In the genomic region with DNA sequence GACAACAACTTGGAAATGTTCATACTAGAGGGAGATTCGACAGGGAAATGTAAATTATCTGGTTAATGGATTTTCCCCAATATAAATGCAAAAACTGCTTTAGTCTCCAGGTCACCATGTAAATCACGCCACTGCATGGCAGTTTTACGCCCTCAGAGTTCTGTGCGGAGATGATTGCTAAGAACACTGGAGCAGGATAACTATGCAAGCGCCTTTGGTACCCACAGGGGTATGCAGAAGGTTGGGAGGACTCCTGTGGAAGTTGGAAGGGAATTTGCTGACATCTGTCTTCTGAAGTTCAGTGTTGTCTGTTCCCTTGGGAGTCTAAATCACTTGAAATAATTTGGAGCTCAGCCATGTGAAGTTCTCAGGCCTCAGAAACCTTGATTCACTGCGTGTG, we compare ENCODE assay signal across 23 mouse cellular contexts. TPM values are rescaled to one million over a fixed set of nuclear protein-coding genes. Genes with fewer than 3 reads are reported as not detected.
DNase-seq lines count a peak whose midpoint lies in the region; ATAC-seq and TF ChIP-seq lines count a peak whose summit lies in the region.
"Had no signal": no experiment of that assay in that cellular context is flagged by ENCODE, and none has a peak within 500 bp of the region (broad histone marks: within the 10 kb centered on the region; RNA-seq: fewer than 3 reads in every experiment).

No protein-coding gene starts in this region.

- H3K79me2 ChIP-seq in CH12.LX (replicated peaks; ENCODE audit: control insufficient read depth, extremely low read depth, insufficient read depth, poor library complexity, severe bottlenecking): no peaks in the 10 kb centered on the region

- no peak overlapping the region for H3K4me2 ChIP-seq in hindbrain, postnatal 0 days (ENCODE audit: low read depth, low read length)
- H3K4me2 ChIP-seq in hindbrain, embryonic 12.5 days (replicated peaks): no peak overlapping the region
- 0 out of 2 replicates have a peak overlapping the region, but pooled peaks have one; percentile 9 for H3K4me2 ChIP-seq in CH12.LX (ENCODE audit: insufficient read depth, low read depth, poor library complexity, severe bottlenecking)
- no peak overlapping the region for H3K4me2 ChIP-seq in neural tube, embryonic 15.5 days
- H3K4me2 ChIP-seq: embryonic facial prominence, embryonic 15.5 days; heart, embryonic 11.5 days; heart, embryonic 15.5 days had no signal

- dilution Hi-C loops in CH12.LX (cut with MboI; ENCODE audit: extremely low pct_ligation_motif_present, extremely low pct_unique_long_range_greater_than_20kb, low sequenced_read_pairs): no loop called here

- H3K27me3 ChIP-seq in hindbrain, postnatal 0 days (ENCODE audit: insufficient read depth, low read length): no peaks in the 10 kb centered on the region
- no peaks in the 10 kb centered on the region for H3K27me3 ChIP-seq in hindbrain, embryonic 12.5 days
- no peaks in the 10 kb centered on the region for H3K27me3 ChIP-seq in CH12.LX (replicated peaks)
- H3K27me3 ChIP-seq in neural tube, embryonic 15.5 days (replicated peaks): no peaks in the 10 kb centered on the region
- H3K27me3 ChIP-seq in heart, embryonic 10.5 days (ENCODE audit: insufficient read depth, poor library complexity, severe bottlenecking): no peaks in the 10 kb centered on the region
- H3K27me3 ChIP-seq: embryonic facial prominence, embryonic 15.5 days; heart, embryonic 15.5 days had no signal

- H3K9me3 ChIP-seq in hindbrain, postnatal 0 days (ENCODE audit: low read length): no peaks in the 10 kb centered on the region
- H3K9me3 ChIP-seq in hindbrain, embryonic 12.5 days (replicated peaks): no peaks in the 10 kb centered on the region
- no peaks in the 10 kb centered on the region for H3K9me3 ChIP-seq in CH12.LX (replicated peaks; ENCODE audit: low read length)
- no peaks in the 10 kb centered on the region for H3K9me3 ChIP-seq in neural tube, embryonic 15.5 days (replicated peaks)
- no peaks in the 10 kb centered on the region for H3K9me3 ChIP-seq in heart, embryonic 10.5 days
- H3K9me3 ChIP-seq: embryonic facial prominence, embryonic 15.5 days; forebrain, embryonic 10.5 days; heart, embryonic 15.5 days had no signal

- no peaks in the 10 kb centered on the region; the same call in 1 of the 2 replicates for H3K4me1 ChIP-seq in hindbrain, postnatal 0 days (ENCODE audit: insufficient read depth, low read length)
- H3K4me1 ChIP-seq in hindbrain, embryonic 12.5 days: peaks cover 8% of the 10 kb centered on the region; the same call in 1 of the 2 replicates
- 0 out of 4 replicates have a peak, but pooled peaks cover 0 to 4% of the 10 kb centered on the region in 2 experiments for H3K4me1 ChIP-seq in CH12.LX (ENCODE audit: control insufficient read depth in 1 of 2, insufficient read depth in 2 of 2)
- peaks cover 25% of the 10 kb centered on the region for H3K4me1 ChIP-seq in neural tube, embryonic 15.5 days
- H3K4me1 ChIP-seq in heart, embryonic 10.5 days: no peaks in the 10 kb centered on the region
- H3K4me1 ChIP-seq: embryonic facial prominence, embryonic 15.5 days; heart, embryonic 15.5 days had no signal

- no peak for TF ChIP-seq POLR2A in CH12.LX (IDR thresholded peaks at IDR 0.05; ENCODE audit: low read depth, low read length)

- no peak for TF ChIP-seq RAD21 in CH12.LX (IDR thresholded peaks at IDR 0.05; ENCODE audit: low read depth, low read length)

- ATAC-seq in hindbrain, postnatal 0 days: no peak
- ATAC-seq in hindbrain, embryonic 12.5 days (ENCODE audit: low FRiP score): no peak
- peak; percentile 56; the same call in 1 of the 2 replicates for ATAC-seq in neural tube, embryonic 15.5 days (ENCODE audit: low FRiP score)
- ATAC-seq: forebrain, embryonic 16.5 days had no signal

- no peak for TF ChIP-seq CTCF in hindbrain, postnatal 0 days (IDR thresholded peaks at IDR 0.05; ENCODE audit: low read depth)
- no peak for TF ChIP-seq CTCF in CH12.LX (conservative IDR thresholded peaks at IDR 0.05 in 1 of 2, IDR thresholded peaks at IDR 0.05 in 1 of 2; ENCODE audit: low read depth in 2 of 2, low read length in 2 of 2)

- H3K36me3 ChIP-seq in hindbrain, postnatal 0 days (ENCODE audit: insufficient read depth, low read length): no peaks in the 10 kb centered on the region
- no peaks in the 10 kb centered on the region for H3K36me3 ChIP-seq in hindbrain, embryonic 12.5 days
- no peaks in the 10 kb centered on the region for H3K36me3 ChIP-seq in CH12.LX (replicated peaks in 1 of 2; ENCODE audit: control insufficient read depth in 1 of 2, insufficient read depth in 1 of 2, low read length in 1 of 2)
- H3K36me3 ChIP-seq in neural tube, embryonic 15.5 days: peaks cover 9% of the 10 kb centered on the region; the same call in 1 of the 2 replicates
- H3K36me3 ChIP-seq in heart, embryonic 10.5 days: no peaks in the 10 kb centered on the region
- H3K36me3 ChIP-seq: embryonic facial prominence, embryonic 15.5 days; heart, embryonic 15.5 days had no signal

- DNase-seq in hindbrain, postnatal 0 days (ENCODE audit: low spot score): peak; percentile 47
- no peak for DNase-seq in CH12.LX (ENCODE audit: extremely low read depth)
- DNase-seq in mesoderm, embryonic 11.5 days (ENCODE audit: low read depth, low spot score): peak; percentile 56
- no peak for DNase-seq in heart, embryonic 10.5 days (ENCODE audit: low spot score)
- DNase-seq: adrenal gland, adult 8-10 months; adrenal gland, postnatal 36 days; cerebellum, adult 11 months; cerebellum, adult 8-10 months; cerebellum, postnatal 14 days; embryo, embryonic 11 days; gastrocnemius, postnatal 10 days; heart, adult 18-20 months; heart, postnatal 14 days had no signal

- H3K27ac ChIP-seq in hindbrain, postnatal 0 days: no peak overlapping the region
- no peak overlapping the region for H3K27ac ChIP-seq in hindbrain, embryonic 12.5 days
- no peak overlapping the region for H3K27ac ChIP-seq in CH12.LX (ENCODE audit: insufficient read depth, low read depth)
- H3K27ac ChIP-seq in neural tube, embryonic 15.5 days (replicated peaks): no peak overlapping the region
- H3K27ac ChIP-seq in heart, embryonic 10.5 days: no peak overlapping the region
- H3K27ac ChIP-seq: embryonic facial prominence, embryonic 15.5 days; forebrain, embryonic 10.5 days; heart, embryonic 15.5 days had no signal

- no peak overlapping the region for H3K9ac ChIP-seq in hindbrain, postnatal 0 days (replicated peaks; ENCODE audit: low read length)
- H3K9ac ChIP-seq in hindbrain, embryonic 12.5 days: no peak overlapping the region
- no peak overlapping the region for H3K9ac ChIP-seq in CH12.LX (ENCODE audit: insufficient read depth, low read depth)
- no peak overlapping the region for H3K9ac ChIP-seq in neural tube, embryonic 15.5 days (replicated peaks)
- H3K9ac ChIP-seq: embryonic facial prominence, embryonic 15.5 days; heart, embryonic 15.5 days had no signal

- TF ChIP-seq EP300 in CH12.LX (IDR thresholded peaks at IDR 0.05; ENCODE audit: low read length): no peak

- no peak overlapping the region for H3K4me3 ChIP-seq in hindbrain, postnatal 0 days (ENCODE audit: low read length)
- H3K4me3 ChIP-seq in hindbrain, embryonic 12.5 days: no peak overlapping the region
- H3K4me3 ChIP-seq in CH12.LX (replicated peaks in 1 of 3; ENCODE audit: low read depth in 2 of 3, low read length in 2 of 3, poor library complexity in 1 of 3): no peak overlapping the region
- H3K4me3 ChIP-seq in neural tube, embryonic 15.5 days (replicated peaks): no peak overlapping the region
- H3K4me3 ChIP-seq in heart, embryonic 10.5 days: no peak overlapping the region
- H3K4me3 ChIP-seq: embryonic facial prominence, embryonic 15.5 days; erythroblast, embryonic 14.5 days; forebrain, embryonic 10.5 days; heart, embryonic 15.5 days had no signal

- 51% methylated on average over 6 of the region's 6 CpGs for WGBS in hindbrain, postnatal 0 days
- WGBS in hindbrain, embryonic 12.5 days: 76% methylated on average over 6 of the region's 6 CpGs
- 25% methylated on average over 6 of the region's 6 CpGs for WGBS in neural tube, embryonic 15.5 days
- WGBS in heart, embryonic 10.5 days: 81% methylated on average over 6 of the region's 6 CpGs

- in situ Hi-C loops in CH12.LX (cut with MboI; ENCODE audit: low pct_ligation_motif_present, low pct_unique_long_range_greater_than_20kb, low sequenced_read_pairs): no loop called here

TF ChIP-seq in CH12.LX, 34 proteins besides CTCF, POLR2A, EP300 and RAD21:
- TF ChIP-seq MYC (IDR thresholded peaks at IDR 0.05; ENCODE audit: low read depth, low read length) (no peak), USF2 (conservative IDR thresholded peaks at IDR 0.05; ENCODE audit: low read depth, low read length) (no peak), ZMIZ1 (IDR thresholded peaks at IDR 0.05; ENCODE audit: low read depth, low read length) (no peak), SIN3A (IDR thresholded peaks at IDR 0.05; ENCODE audit: low read length) (no peak), ZC3H11A (IDR thresholded peaks at IDR 0.05; ENCODE audit: low read depth, low read length) (no peak), CHD2 (IDR thresholded peaks at IDR 0.05; ENCODE audit: low read length) (no peak), RCOR1 (conservative IDR thresholded peaks at IDR 0.05; ENCODE audit: low read depth, low read length) (no peak), GABPA (IDR thresholded peaks at IDR 0.05; ENCODE audit: insufficient replicate concordance, low read depth, low read length) (no peak)

RNA-seq across cellular contexts. Expression of a gene that starts 20.2 kb away (rescaled TPM):
- 137 and 163 TPM in 2 replicates for total RNA-seq in hindbrain, postnatal 0 days (2014; rRNA removed)
- 29.4 and 31.0 TPM in 2 replicates for polyA plus RNA-seq in hindbrain, postnatal 0 days (2015; fragmentation: Nextera tagmentation; extraction: Ambion mirVana)
- 22.3 and 22.4 TPM in 2 replicates for polyA plus RNA-seq in hindbrain, embryonic 12.5 days (2016; fragmentation: Nextera tagmentation; extraction: Ambion mirVana)
- total RNA-seq in CH12.LX (2012; rRNA removed) (0.17 and 0.42 TPM in 2 replicates), CH12.LX (2014; rRNA removed) (0.04 and 0.35 TPM in 2 replicates)
- polyA plus RNA-seq in CH12.LX (2012; ENCODE audit: insufficient read length, low read depth): 0.14 TPM in 1 of 2 replicates, not detected in the other
- 34.3 and 39.5 TPM in 2 replicates for polyA plus RNA-seq in neural tube, embryonic 15.5 days (2015; fragmentation: Nextera tagmentation; extraction: Ambion mirVana)
- 0.95 and 1.6 TPM in 2 replicates for polyA plus RNA-seq in heart, embryonic 10.5 days (2016; fragmentation: Nextera tagmentation; extraction: Ambion mirVana)
- total RNA-seq: common myeloid progenitor, adult 5-6 weeks; hematopoietic stem cell, adult 5-6 weeks had no signal

RNA-seq across cellular contexts. Expression of a gene that starts 26.2 kb away (rescaled TPM):
- 47.6 and 48.4 TPM in 2 replicates for total RNA-seq in hindbrain, postnatal 0 days (2014; rRNA removed)
- 31.8 and 33.7 TPM in 2 replicates for polyA plus RNA-seq in hindbrain, postnatal 0 days (2015; fragmentation: Nextera tagmentation; extraction: Ambion mirVana)
- polyA plus RNA-seq in hindbrain, embryonic 12.5 days (2016; fragmentation: Nextera tagmentation; extraction: Ambion mirVana): 6.8 and 7.7 TPM in 2 replicates
- total RNA-seq in CH12.LX (2012; rRNA removed): 0.04 TPM in 2 replicates
- total RNA-seq in CH12.LX (2014; rRNA removed): 0.05 and 0.07 TPM in 2 replicates
- 0.26 TPM in 1 of 2 replicates, not detected in the other for polyA plus RNA-seq in CH12.LX (2012; ENCODE audit: insufficient read length, low read depth)
- polyA plus RNA-seq in neural tube, embryonic 15.5 days (2015; fragmentation: Nextera tagmentation; extraction: Ambion mirVana): 24.9 and 27.0 TPM in 2 replicates
- polyA plus RNA-seq in heart, embryonic 10.5 days (2016; fragmentation: Nextera tagmentation; extraction: Ambion mirVana): 0.39 and 0.44 TPM in 2 replicates
- total RNA-seq: common myeloid progenitor, adult 5-6 weeks; hematopoietic stem cell, adult 5-6 weeks had no signal
- polyA plus RNA-seq: erythroblast, embryonic 14.5 days had no signal

Comparison
In these comparisons a context has a peak if more than half of its experiments do, and no peak if none do; other contexts are left out.
1. DNase-seq: peak in hindbrain, postnatal 0 days (single experiment) and mesoderm, embryonic 11.5 days (single experiment); none in CH12.LX (single experiment) and heart, embryonic 10.5 days (single experiment).